Mouse (Mus musculus) adrenal gland, adult 2 months (tissue): ENCODE measurements around the gene Pkn2. TPM values are rescaled to one million over a fixed set of nuclear protein-coding genes. Genes with fewer than 3 reads are reported as not detected.

ENCODE experiments used
- DNase-seq: peaks from one replicate; pipeline ENCODE4 v3.0.0; 2021
- long read RNA-seq: library from polyadenylated mRNA; stranded (forward); transcript quantifications from one replicate; pipeline ENCODE4 v2.0.0, GENCODE M21; 2021
- polyA plus RNA-seq: library from polyadenylated mRNA; depleted of rRNA; stranded (reverse); fragments of >200 nt; gene quantifications from 2 replicates; pipeline ENCODE4 v1.2.3, GENCODE M21; 2012; rRNA removed
- total RNA-seq, 2 experiments: library from RNA; stranded (reverse); gene quantifications; 2 replicates each; pipeline ENCODE4 v1.2.3; 2021

Gene Pkn2
- total RNA-seq (10 to 100 TPM; 61.2 to 75.0 TPM), polyA plus RNA-seq (47.6 and 66.7 TPM in 2 replicates)
- long read RNA-seq, full-length matches to known transcripts, result 11 of 15 reads
- long read RNA-seq, partial matches to known transcripts, result 4 of 15 reads
- long read RNA-seq, other reads (novel, unspliced or antisense), result 0 of 15 reads

GRCm38 (mm10) chr3:142881872-142882623 is at the start of gene Pkn2:
Gene Pkn2 (minus strand): TSS chr3:142882004.
- DNase-seq, result peak; percentile 100

GRCm38 (mm10) chr3:142929906-142930305 is 48.1 kb upstream of the Pkn2 start:
- DNase-seq, result no peak

GRCm38 (mm10) chr3:142927311-142927710 is 45.5 kb upstream of the Pkn2 start:
- DNase-seq, result no peak

GRCm38 (mm10) chr3:142924831-142925348 is 43.1 kb upstream of the Pkn2 start:
- no peak for DNase-seq

- DNase-seq, result no peak
Observed at GRCm38 (mm10) chr3:142919070-142919469, 37.3 kb upstream of the Pkn2 start.

GRCm38 (mm10) chr3:142917760-142918439 is 36.1 kb upstream of the Pkn2 start:
- DNase-seq, result no peak

GRCm38 (mm10) chr3:142917171-142917570 is 35.4 kb upstream of the Pkn2 start:
- DNase-seq, result no peak

GRCm38 (mm10) chr3:142913295-142913694 is 31.5 kb upstream of the Pkn2 start:
- no peak for DNase-seq

- no peak for DNase-seq
Observed at GRCm38 (mm10) chr3:142899683-142900082, 17.9 kb upstream of the Pkn2 start.

GRCm38 (mm10) chr3:142898949-142899396 is 17.2 kb upstream of the Pkn2 start:
- DNase-seq, result peak; percentile 33

- no peak for DNase-seq
Observed at GRCm38 (mm10) chr3:142890442-142890841, 8.6 kb upstream of the Pkn2 start.

GRCm38 (mm10) chr3:142886963-142887362 is 5.2 kb upstream of the Pkn2 start:
- no peak for DNase-seq

GRCm38 (mm10) chr3:142884594-142884993 is 2.8 kb upstream of the Pkn2 start:
- DNase-seq, result no peak

GRCm38 (mm10) chr3:142881589-142881871 is 274 bp downstream of the Pkn2 start:
- DNase-seq, result no peak

- DNase-seq, result peak; percentile 74
Observed at GRCm38 (mm10) chr3:142880790-142881588, 815 bp downstream of the Pkn2 start.

- no peak for DNase-seq
Observed at GRCm38 (mm10) chr3:142863236-142863635, 18.6 kb downstream of the Pkn2 start.

- DNase-seq, result peak; percentile 79
Observed at GRCm38 (mm10) chr3:142856832-142857231, 25.0 kb downstream of the Pkn2 start.

GRCm38 (mm10) chr3:142855961-142856472 is 25.8 kb downstream of the Pkn2 start:
- DNase-seq, result no peak

- no peak for DNase-seq
Observed at GRCm38 (mm10) chr3:142852911-142853310, 28.9 kb downstream of the Pkn2 start.

- DNase-seq, result no peak
Observed at GRCm38 (mm10) chr3:142851631-142852030, 30.2 kb downstream of the Pkn2 start.

GRCm38 (mm10) chr3:142839961-142840360 is 41.8 kb downstream of the Pkn2 start:
- DNase-seq, result no peak

- DNase-seq, result no peak
Observed at GRCm38 (mm10) chr3:142834761-142835160, 47.0 kb downstream of the Pkn2 start.
